Mouse (Mus musculus) midbrain, embryonic 12.5 days (tissue): ENCODE data around the gene Plekha5. TPM values are rescaled to one million over a fixed set of nuclear protein-coding genes. Genes with fewer than 3 reads are reported as not detected.

Source experiments
- ATAC-seq: fragments of 200-750 bp; cut with Nextera tagmentation; 2 replicates; pipeline ENCODE4 v1.8.0; 2017; ENCODE audit warnings: low read depth, moderate TSS enrichment, moderate library complexity; ENCODE audit not compliant: low FRiP score
- H3K27ac ChIP-seq: fragments of 300-500 bp; sonication (generic); replicated peaks from 2 replicates; pipeline ENCODE4 v1.5.1; 2016; ENCODE audit warnings: mild to moderate bottlenecking
- H3K27me3 ChIP-seq: fragments of 300-500 bp; sonication (generic); 2 replicates; pipeline ENCODE4 v1.6.1; 2016; ENCODE audit warnings: mild to moderate bottlenecking
- H3K36me3 ChIP-seq: fragments of 300-500 bp; sonication (generic); 2 replicates; pipeline ENCODE4 v1.6.1; 2016
- H3K4me1 ChIP-seq: fragments of 300-500 bp; sonication (generic); 2 replicates; pipeline ENCODE4 v1.6.1; 2016
- H3K4me2 ChIP-seq: fragments of 300-500 bp; sonication (generic); replicated peaks from 2 replicates; pipeline ENCODE4 v1.6.1; 2016; ENCODE audit warnings: mild to moderate bottlenecking, moderate library complexity
- H3K4me3 ChIP-seq: fragments of 300-500 bp; sonication (generic); 2 replicates; pipeline ENCODE4 v1.5.1; 2016; ENCODE audit warnings: mild to moderate bottlenecking
- H3K9ac ChIP-seq: fragments of 300-500 bp; sonication (generic); replicated peaks from 2 replicates; pipeline ENCODE4 v1.6.1; 2016; ENCODE audit warnings: mild to moderate bottlenecking, moderate library complexity
- H3K9me3 ChIP-seq: fragments of 300-500 bp; sonication (generic); 2 replicates; pipeline ENCODE4 v1.6.1; 2016; ENCODE audit warnings: mild to moderate bottlenecking
- WGBS: fragments of 180-500 bp; shearing (Covaris S2); methylation state at CpG from one replicate; pipeline ENCODE4 v1.1.7; 2016; 5-methylcytosine and 5-hydroxymethylcytosine counted together
- polyA plus RNA-seq: library from polyadenylated mRNA; unstranded; fragments of >200 nt; fragmentation: Nextera tagmentation; extraction: Ambion mirVana; gene quantifications from 2 replicates; pipeline ENCODE4 v1.2.1, GENCODE M21; 2016

Plekha5 gene
- polyA plus RNA-seq, 1 experiment from 2014 or later: 55.0 TPM

GRCm38 (mm10) chr6:140543005-140543794 lies 119.3 kb downstream of the Plekha5 start:
- Histone ChIP-seq H3K4me2 (no peak overlapping the region), H3K4me1 (peaks cover 7% of the 10 kb centered on the region), H3K4me3 (no peak overlapping the region), H3K9me3 (0 out of 2 replicates have a peak, but pooled peaks cover 5% of the 10 kb centered on the region), H3K36me3 (peaks cover 44% of the 10 kb centered on the region), H3K27ac (no peak overlapping the region), H3K9ac (no peak overlapping the region), H3K27me3 (no peaks in the 10 kb centered on the region)
- no peak for ATAC-seq
- WGBS: 88% methylated on average over 11 of the region's 11 CpGs

GRCm38 (mm10) chr6:140546095-140546494 lies 122.2 kb downstream of the Plekha5 start:
- H3K4me2 ChIP-seq: no peak overlapping the region
- no peaks in the 10 kb centered on the region for H3K27me3 ChIP-seq
- H3K27ac ChIP-seq: no peak overlapping the region
- peaks cover 8% of the 10 kb centered on the region for H3K4me1 ChIP-seq
- no peak overlapping the region for H3K9ac ChIP-seq
- H3K36me3 ChIP-seq: peaks cover 41% of the 10 kb centered on the region
- no peak for ATAC-seq
- no peak overlapping the region for H3K4me3 ChIP-seq
- 92% methylated on average over 8 of the region's 8 CpGs for WGBS
- H3K9me3 ChIP-seq: no peaks in the 10 kb centered on the region

- ATAC-seq: no peak
- Histone ChIP-seq H3K4me2 (no peak overlapping the region), H3K27ac (no peak overlapping the region), H3K36me3 (peaks cover 47% of the 10 kb centered on the region), H3K4me1 (peaks cover 8% of the 10 kb centered on the region), H3K9ac (no peak overlapping the region), H3K4me3 (no peak overlapping the region), H3K27me3 (no peaks in the 10 kb centered on the region), H3K9me3 (no peaks in the 10 kb centered on the region)
- 73% methylated on average over 12 of the region's 12 CpGs for WGBS
Observed at GRCm38 (mm10) chr6:140546648-140547201, 122.9 kb downstream of the Plekha5 start.

DNA sequence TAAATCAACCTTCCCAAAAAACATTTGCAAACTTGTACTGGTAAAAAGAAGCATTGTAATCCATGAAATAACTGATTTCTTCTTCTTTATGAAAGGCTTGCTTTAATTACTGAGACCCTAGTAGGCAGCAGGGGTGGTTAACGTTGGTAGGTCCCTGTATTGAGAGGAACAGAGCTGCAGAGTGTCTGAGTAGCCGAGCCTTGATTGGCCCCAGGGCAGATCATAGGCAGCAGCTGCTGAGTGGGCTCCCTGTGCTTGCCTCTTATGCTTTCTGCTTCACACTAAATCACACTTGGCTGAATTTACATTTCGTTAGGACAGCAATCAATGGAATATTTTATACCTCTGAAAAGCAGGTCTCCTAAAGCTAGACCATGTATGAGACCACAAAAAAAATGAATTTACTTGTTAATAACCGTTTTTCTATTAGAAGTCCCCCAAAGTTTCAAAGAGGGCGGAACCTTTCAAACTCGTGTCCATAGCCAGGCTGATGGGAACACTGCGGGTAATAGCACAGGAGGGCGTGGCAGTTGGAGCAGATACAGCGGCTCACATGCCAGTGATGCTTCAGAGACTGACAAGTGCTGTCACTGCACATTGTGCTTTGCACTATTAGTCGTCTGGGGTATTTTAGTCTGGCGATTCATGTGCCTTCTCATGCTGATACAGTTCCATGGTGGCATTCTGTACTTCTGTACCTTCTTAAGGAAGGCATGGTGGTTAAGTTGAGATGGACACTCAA lies 123.5 kb downstream of the Plekha5 start:
- Histone ChIP-seq H3K9me3 (no peaks in the 10 kb centered on the region), H3K36me3 (peaks cover 54% of the 10 kb centered on the region), H3K27me3 (no peaks in the 10 kb centered on the region), H3K27ac (no peak overlapping the region), H3K4me3 (no peak overlapping the region), H3K4me1 (peaks cover 8% of the 10 kb centered on the region), H3K4me2 (no peak overlapping the region), H3K9ac (no peak overlapping the region)
- peak; percentile 65; the same call in 1 of the 2 replicates for ATAC-seq
- WGBS: 80% methylated on average over 11 of the region's 11 CpGs

DNA sequence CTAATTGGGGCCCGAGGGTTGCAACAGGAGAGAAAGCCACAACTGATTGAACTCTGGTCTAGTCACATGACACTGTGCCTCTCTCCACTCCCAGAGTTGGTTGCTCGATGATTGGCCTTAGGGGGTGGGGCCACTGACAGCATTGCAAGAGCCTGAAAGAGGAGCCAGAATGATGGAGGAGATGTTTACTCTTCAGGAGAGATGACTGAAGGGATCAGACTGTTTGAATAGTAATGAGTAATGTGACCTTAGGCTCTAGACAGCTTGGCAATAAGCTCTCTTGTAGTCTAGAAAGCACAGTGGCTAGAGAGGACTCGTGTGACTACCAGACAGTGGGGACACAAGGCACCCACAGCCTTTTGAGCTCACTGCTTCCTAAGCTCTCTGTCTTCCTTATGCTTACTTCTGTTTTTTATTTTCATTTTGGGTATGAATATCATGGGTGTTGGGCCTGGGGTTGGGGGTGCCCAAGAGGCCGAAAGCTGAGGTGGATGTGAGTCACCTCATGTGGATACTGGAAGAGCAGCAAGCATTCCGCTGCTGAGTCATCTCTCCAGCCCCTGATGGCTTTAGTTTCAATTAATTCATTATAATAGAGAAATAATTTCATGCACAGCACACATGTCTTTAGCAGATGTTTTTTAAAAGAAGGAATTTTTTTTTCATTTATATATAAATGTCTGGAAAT lies 124.4 kb downstream of the Plekha5 start:
- Histone ChIP-seq H3K9me3 (no peaks in the 10 kb centered on the region), H3K27me3 (no peaks in the 10 kb centered on the region), H3K4me2 (no peak overlapping the region), H3K36me3 (peaks cover 61% of the 10 kb centered on the region), H3K4me1 (peaks cover 8% of the 10 kb centered on the region), H3K27ac (no peak overlapping the region), H3K9ac (no peak overlapping the region), H3K4me3 (no peak overlapping the region)
- WGBS: 68% methylated on average over 5 of the region's 5 CpGs
- peak; percentile 56; the same call in 1 of the 2 replicates for ATAC-seq

DNA sequence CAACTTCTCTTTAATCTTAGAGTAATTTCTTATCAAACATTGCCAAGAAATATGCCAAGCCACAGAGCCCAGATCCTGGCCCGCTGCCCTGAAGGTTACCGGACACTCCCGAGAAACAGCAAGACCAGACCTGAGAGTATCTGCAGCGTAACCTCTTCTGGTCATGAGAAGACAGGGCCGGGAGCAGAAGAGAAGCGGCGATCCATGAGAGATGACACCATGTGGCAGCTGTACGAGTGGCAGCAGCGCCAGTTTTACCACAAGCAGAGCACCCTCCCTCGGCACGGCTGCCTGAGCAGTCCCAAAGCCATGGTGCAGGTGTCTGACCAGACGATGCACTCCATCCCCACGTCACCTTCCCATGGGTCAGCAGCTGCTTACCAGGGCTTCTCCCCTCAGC lies 126.9 kb downstream of the Plekha5 start:
- 95% methylated on average over 13 of the region's 13 CpGs for WGBS
- H3K36me3 ChIP-seq: peaks cover 53% of the 10 kb centered on the region
- H3K9me3 ChIP-seq: no peaks in the 10 kb centered on the region
- H3K4me3 ChIP-seq: no peak overlapping the region
- no peak overlapping the region for H3K9ac ChIP-seq
- peaks cover 8% of the 10 kb centered on the region for H3K4me1 ChIP-seq
- H3K27ac ChIP-seq: no peak overlapping the region
- no peak for ATAC-seq
- no peak overlapping the region for H3K4me2 ChIP-seq
- H3K27me3 ChIP-seq: no peaks in the 10 kb centered on the region

DNA sequence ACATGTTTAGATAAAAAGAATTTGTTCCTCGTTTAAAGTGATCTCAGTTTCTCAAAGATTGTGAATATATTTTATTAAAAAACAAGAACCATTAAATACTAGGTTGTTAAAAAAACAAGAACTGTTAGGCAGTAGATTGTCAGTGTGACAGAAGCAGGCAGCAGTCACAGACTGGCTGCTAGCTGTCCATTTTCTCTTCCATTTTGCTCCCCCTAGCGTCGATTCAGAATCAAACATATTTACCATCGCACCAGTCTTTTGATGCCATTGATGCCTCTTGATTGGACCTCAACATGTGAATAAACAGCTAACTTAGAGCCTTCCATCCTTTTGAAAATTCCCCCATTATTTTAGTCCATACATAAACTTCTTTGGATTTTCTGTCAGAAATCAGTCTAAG lies 130.4 kb downstream of the Plekha5 start:
- no peak overlapping the region for H3K9ac ChIP-seq
- WGBS: 61% methylated on average over 4 of the region's 4 CpGs
- ATAC-seq: no peak; the same call in 1 of the 2 replicates
- no peak overlapping the region for H3K4me2 ChIP-seq
- no peaks in the 10 kb centered on the region for H3K4me1 ChIP-seq
- H3K27me3 ChIP-seq: no peaks in the 10 kb centered on the region
- no peak overlapping the region for H3K4me3 ChIP-seq
- H3K27ac ChIP-seq: no peak overlapping the region
- H3K9me3 ChIP-seq: no peaks in the 10 kb centered on the region
- peaks cover 48% of the 10 kb centered on the region for H3K36me3 ChIP-seq

GRCm38 (mm10) chr6:140559411-140559810 lies 135.6 kb downstream of the Plekha5 start:
- Histone ChIP-seq H3K4me1 (no peaks in the 10 kb centered on the region), H3K4me2 (no peak overlapping the region), H3K27me3 (no peaks in the 10 kb centered on the region), H3K4me3 (no peak overlapping the region), H3K9me3 (no peaks in the 10 kb centered on the region), H3K27ac (no peak overlapping the region), H3K36me3 (peaks cover 17% of the 10 kb centered on the region), H3K9ac (no peak overlapping the region)
- 92% methylated on average over 6 of the region's 6 CpGs for WGBS
- ATAC-seq: no peak

DNA sequence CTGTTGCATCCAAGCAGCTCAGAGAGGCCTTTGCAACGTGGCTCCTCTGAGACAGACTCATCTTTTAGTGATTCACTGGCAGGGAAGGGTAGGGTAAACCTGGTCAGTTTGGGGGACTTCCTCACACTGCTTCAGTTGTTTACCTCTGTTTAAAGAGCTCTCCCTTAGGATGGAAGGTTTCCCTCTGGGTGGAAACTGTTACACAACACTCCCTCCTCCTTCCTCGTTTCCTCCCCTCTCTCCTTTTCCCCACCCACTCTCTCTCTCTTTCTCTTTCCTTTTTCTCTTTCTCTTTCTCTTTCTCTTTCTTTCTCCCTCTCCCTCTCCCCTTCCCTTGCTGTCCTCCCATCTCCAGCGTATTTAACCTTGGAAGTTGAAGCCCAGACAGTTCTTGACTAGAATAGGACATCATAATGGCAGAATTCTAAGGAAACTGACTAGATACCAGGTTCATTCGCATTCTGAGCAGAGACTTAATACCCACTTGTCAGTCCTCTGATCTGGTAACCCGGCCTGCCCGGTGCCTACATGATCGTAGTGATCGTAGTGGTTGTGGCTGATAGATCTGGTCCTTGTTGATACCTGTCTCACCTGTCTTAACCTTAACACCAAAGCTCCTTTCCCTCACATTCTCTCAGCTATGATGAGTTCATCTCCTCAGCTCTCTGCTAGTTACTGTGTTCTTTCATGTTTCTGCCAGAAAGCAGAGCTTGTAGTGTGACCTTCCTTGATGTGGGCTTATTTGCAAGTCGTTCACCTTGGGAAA lies 137.5 kb downstream of the Plekha5 start:
- Histone ChIP-seq H3K9me3 (no peaks in the 10 kb centered on the region), H3K4me1 (no peaks in the 10 kb centered on the region), H3K27ac (0 out of 2 replicates have a peak overlapping the region, but pooled peaks have one; percentile 1), H3K4me3 (no peak overlapping the region), H3K4me2 (no peak overlapping the region), H3K9ac (no peak overlapping the region), H3K27me3 (no peaks in the 10 kb centered on the region), H3K36me3 (peaks cover 9% of the 10 kb centered on the region; the same call in 1 of the 2 replicates)
- WGBS: 86% methylated on average over 9 of the region's 9 CpGs
- no peak for ATAC-seq

DNA sequence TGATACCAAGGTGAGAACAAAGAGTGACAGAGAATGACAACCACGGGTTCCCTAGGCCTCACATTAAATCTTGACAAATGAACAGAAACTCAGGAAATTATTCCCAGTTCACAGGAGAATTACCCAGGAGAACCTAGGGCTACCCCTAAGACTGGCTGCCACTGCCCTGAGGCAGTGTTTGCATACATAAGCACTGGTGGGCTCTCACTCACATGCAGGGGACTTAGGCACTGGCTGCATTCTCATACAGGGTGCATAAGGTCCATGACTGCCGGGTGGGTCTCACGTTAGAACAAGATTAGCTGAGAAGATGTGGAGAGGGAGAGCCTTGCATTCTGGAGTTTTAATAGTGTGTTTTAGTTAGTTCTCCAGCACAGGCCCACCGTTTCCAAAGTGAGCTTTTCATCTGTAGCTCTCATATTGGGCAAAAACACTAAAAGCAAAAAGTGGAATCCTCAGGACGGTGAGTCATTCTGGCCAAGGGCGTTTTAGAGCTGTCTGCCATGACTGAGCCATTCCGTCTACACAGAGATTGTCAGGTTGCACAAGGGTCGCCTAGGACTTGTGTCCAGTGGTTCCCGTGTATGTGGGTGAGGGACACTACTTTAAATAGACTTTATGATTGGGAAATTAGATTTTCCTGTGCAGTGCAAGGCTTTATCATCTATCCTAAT lies 138.2 kb downstream of the Plekha5 start:
- Histone ChIP-seq H3K4me2 (no peak overlapping the region), H3K27ac (no peak overlapping the region), H3K36me3 (0 out of 2 replicates have a peak, but pooled peaks cover 3% of the 10 kb centered on the region), H3K4me1 (no peaks in the 10 kb centered on the region), H3K9me3 (no peaks in the 10 kb centered on the region), H3K4me3 (no peak overlapping the region), H3K27me3 (no peaks in the 10 kb centered on the region), H3K9ac (no peak overlapping the region)
- WGBS: 86% methylated on average over 9 of the region's 9 CpGs
- no peak for ATAC-seq

DNA sequence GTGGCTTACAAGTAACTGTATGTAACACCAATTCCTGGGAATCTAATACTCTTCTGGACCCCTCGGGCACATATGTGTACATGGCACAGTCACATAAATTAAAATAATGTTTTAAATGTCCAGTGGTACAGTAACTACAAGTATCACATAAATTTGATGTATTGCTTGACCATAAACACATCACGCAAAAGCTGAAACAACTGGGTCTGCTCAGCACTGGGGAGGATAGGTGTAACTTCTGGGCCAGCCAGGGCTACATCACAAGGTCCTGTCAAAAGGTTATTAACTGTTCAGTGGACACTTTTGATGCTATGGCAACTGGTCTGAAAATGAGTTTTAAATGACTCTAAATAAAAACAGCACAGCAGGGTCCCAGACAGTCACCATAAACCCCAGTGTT lies 143.3 kb downstream of the Plekha5 start:
- Histone ChIP-seq H3K36me3 (peaks cover 27% of the 10 kb centered on the region; the same call in 1 of the 2 replicates), H3K27ac (no peak overlapping the region), H3K4me3 (no peak overlapping the region), H3K9ac (no peak overlapping the region), H3K27me3 (no peaks in the 10 kb centered on the region), H3K4me2 (no peak overlapping the region), H3K9me3 (no peaks in the 10 kb centered on the region), H3K4me1 (no peaks in the 10 kb centered on the region)
- 93% methylated on average over 2 of the region's 2 CpGs for WGBS
- no peak for ATAC-seq
